Mouse (Mus musculus): ENCODE results near the gene Agt.

Agt gene

GRCm38 (mm10) chr8:124569593-124569992 is at the start of gene Agt:
Gene Agt (minus strand): TSS chr8:124569706.
- in situ Hi-C loops (cut with MboI; ENCODE audit: low pct_unique_long_range_greater_than_20kb in 1 of 2, low sequenced_read_pairs in 2 of 2, unreplicated experiment in 1 of 2), result no loop called here

DNA sequence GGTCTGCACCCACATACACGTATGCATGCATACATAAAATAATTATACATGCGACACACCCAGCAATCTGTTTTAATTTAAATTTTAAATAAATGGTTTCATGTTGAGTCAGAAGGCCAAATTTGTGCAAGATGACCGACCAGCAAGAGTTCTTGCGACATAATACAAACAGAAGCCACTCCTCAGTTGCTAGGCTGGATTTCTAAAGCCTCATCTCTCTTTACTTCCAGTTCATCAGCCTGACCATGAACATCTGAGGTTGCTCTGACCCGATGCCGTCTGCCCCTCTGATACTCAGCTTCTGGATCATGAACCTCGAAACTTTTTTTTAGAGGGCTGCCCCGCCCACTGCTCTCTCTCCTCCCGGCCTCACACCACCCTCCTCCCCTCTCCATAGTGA is 48.7 kb upstream of the Agt start:
- in situ Hi-C loops (cut with MboI; ENCODE audit: low pct_unique_long_range_greater_than_20kb in 1 of 2, low sequenced_read_pairs in 2 of 2, unreplicated experiment in 1 of 2), result no loop called here

GRCm38 (mm10) chr8:124617266-124617869 is 47.9 kb upstream of the Agt start:
- in situ Hi-C loops (cut with MboI; ENCODE audit: low pct_unique_long_range_greater_than_20kb in 1 of 2, low sequenced_read_pairs in 2 of 2, unreplicated experiment in 1 of 2), result no loop called here

DNA sequence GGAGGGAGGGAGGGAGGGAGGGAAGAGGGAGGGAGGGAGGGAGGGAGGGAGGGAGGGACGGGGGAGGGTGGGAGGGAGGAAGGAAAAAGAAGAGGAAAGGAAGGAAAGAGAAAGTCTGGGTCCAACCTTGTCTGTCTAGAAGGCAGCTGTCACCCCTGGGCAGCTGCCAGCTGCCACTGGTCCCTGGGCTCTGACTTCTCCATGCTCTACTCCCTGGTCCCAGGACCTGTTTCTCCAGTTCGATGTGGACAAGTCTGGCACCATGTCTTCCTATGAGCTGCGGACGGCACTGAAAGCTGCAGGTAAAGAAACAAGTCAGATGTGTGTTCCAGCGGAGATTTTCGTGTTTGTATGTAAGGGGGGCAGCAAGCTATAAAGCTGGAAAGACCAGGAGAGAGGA is 44.8 kb upstream of the Agt start:
- in situ Hi-C loops (cut with MboI; ENCODE audit: low pct_unique_long_range_greater_than_20kb in 1 of 2, low sequenced_read_pairs in 2 of 2, unreplicated experiment in 1 of 2), result no loop called here

GRCm38 (mm10) chr8:124608972-124609353 is 39.5 kb upstream of the Agt start:
- in situ Hi-C loops (cut with MboI; ENCODE audit: low pct_unique_long_range_greater_than_20kb in 1 of 2, low sequenced_read_pairs in 2 of 2, unreplicated experiment in 1 of 2), result no loop called here

- in situ Hi-C loops (cut with MboI; ENCODE audit: low pct_unique_long_range_greater_than_20kb in 1 of 2, low sequenced_read_pairs in 2 of 2, unreplicated experiment in 1 of 2), result no loop called here
Measured at GRCm38 (mm10) chr8:124608239-124608971, 38.9 kb upstream of the Agt start.

DNA sequence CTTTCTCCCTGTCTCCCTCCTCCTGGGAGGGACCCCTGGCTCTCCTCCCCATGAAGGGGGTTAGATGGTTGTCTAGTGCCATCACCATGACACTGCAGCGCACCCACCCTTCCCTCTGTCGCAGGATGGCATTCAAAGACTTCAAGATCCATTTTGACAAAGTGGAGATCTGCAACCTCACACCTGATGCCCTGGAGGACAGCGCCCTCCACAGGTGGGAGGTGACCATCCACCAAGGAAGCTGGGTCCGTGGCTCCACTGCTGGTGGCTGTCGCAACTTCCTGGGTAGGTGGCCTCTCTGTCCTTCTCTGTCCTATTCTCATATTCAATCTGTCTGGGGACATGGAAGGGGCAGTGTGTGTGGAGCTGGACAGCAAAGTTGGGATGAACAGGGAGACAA is 34.6 kb upstream of the Agt start:
- in situ Hi-C loops (cut with MboI; ENCODE audit: low pct_unique_long_range_greater_than_20kb in 1 of 2, low sequenced_read_pairs in 2 of 2, unreplicated experiment in 1 of 2), result no loop called here

GRCm38 (mm10) chr8:124589393-124589792 is 19.9 kb upstream of the Agt start:
- in situ Hi-C loops (cut with MboI; ENCODE audit: low pct_unique_long_range_greater_than_20kb in 1 of 2, low sequenced_read_pairs in 2 of 2, unreplicated experiment in 1 of 2), result no loop called here

DNA sequence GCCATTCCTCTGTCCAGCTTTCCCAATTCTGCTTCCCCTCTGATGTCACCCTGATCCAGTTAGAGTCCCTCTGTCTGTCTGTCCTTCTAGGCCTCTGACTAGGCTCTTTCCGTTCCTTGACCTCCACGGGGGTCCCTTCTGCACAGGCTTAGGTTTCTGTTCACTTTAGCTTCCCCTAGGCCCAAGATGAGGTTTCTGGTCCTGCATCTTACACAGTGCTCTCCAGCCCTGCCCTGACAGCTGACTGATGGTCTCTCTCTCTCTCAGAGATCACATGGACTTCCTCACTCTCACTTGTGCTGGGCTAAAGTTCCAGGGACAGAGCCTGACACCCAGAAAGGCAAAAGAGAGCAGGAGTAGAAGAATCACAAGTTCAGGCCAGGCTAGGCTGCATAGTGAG is 17.1 kb upstream of the Agt start:
- in situ Hi-C loops (cut with MboI; ENCODE audit: low pct_unique_long_range_greater_than_20kb in 1 of 2, low sequenced_read_pairs in 2 of 2, unreplicated experiment in 1 of 2), result no loop called here

DNA sequence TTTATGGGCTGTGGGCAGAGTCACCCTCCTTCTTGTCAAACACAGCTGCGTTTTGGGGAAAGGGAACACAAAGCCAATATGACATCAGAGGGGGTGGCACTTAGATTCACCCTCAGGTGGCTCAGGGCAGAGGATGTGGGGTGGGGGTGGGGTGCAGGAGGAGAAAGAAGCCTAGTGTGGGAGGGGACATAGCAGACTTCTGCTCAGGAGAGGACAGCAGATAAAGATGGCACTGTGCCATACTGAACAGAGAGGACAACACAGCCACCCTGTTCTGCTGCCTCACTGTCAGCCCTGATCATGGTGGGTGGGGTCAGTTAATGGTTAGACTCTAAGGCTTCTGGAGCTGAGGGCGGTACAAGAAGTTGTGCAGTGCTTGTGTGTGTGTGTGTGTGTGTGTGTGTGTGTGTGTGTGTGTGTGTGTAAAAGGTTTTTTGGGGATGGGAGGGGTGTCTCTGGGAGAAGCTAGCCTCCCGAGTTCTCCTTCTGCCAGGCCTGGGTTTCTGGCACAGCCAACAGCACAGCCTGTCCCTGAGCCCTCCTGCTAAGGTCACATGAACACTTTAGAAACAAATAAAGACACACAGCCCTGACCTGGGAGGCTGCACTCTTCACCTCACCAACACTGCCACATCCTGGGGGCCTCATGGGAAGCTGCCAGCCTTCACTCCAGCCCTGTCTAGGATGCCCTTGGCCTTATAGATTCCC is 16.4 kb upstream of the Agt start:
- in situ Hi-C loops (cut with MboI; ENCODE audit: low pct_unique_long_range_greater_than_20kb in 1 of 2, low sequenced_read_pairs in 2 of 2, unreplicated experiment in 1 of 2), result no loop called here

DNA sequence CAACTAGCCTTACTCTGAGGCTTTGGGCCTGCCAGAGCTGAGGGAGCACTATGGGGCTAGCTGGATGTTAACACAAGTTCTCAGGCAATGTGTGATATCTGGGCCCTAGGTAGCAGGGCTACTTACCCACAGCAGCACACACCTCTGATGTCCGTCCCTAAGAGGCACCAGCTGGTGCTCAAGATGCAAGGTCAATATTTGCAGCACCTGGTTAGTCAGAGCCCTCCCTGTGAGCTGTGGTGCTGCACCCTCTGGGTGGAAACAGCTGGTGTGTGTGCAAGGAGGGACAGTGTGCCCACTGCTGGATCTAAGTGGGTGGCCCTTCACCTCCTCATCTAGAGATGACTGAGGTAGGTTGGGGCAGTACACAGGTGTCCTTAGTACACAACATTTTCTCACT is 7.2 kb upstream of the Agt start:
- in situ Hi-C loops (cut with MboI; ENCODE audit: low pct_unique_long_range_greater_than_20kb in 1 of 2, low sequenced_read_pairs in 2 of 2, unreplicated experiment in 1 of 2), result loop anchor here in 1 of 2 experiments (10.0 kb wide), 1 partner anchor 172 kb away; no protein-coding TSS in a partner anchor

GRCm38 (mm10) chr8:124575811-124576210 is 6.3 kb upstream of the Agt start, which contains the start of gene Capn9:
Gene Capn9 (plus strand): TSS chr8:124576111.
- in situ Hi-C loops (cut with MboI; ENCODE audit: low pct_unique_long_range_greater_than_20kb in 1 of 2, low sequenced_read_pairs in 2 of 2, unreplicated experiment in 1 of 2), result loop anchor here in 1 of 2 experiments (10.0 kb wide), 1 partner anchor 171 kb away; no protein-coding TSS in a partner anchor

DNA sequence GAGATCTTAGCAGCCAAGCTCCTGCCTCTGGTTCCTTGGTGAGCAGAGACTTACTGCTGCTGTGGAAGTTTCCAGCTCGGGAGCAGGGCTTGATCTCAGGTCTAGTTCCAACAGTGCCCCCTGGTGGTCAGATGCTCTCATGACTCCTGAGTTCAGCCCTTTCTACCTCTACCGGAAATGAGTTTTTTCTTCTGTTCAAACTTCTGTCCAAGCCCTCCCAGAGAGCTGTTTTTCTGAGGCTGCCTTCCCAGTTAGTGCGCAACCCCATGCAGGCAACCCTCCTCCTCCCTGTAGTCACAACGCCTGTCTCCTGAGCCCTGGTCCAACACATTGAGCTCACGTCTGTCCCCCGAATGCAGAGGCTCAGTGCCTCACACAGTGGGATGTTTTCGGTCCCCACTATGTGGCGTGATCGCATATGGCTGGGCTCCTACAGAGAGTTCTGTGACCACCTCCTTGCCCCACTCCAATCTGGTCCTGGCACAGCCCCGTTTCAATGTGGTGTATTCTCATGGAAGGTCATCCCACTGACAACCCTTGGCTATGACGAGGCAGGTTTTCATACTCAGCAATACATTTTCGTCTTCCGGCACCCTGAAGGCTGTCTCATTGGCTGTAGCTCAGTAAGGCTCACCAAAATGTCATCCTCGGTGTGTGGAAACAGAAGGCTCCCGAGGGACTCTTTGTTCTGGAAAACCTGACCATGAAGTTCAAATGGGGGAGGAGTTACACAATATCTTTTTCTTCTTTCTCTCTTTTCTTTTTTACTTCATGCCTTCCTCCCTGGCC is 4.2 kb upstream of the Agt start:
- in situ Hi-C loops (cut with MboI; ENCODE audit: low pct_unique_long_range_greater_than_20kb in 1 of 2, low sequenced_read_pairs in 2 of 2, unreplicated experiment in 1 of 2), result loop anchor here in 1 of 2 experiments (10.0 kb wide), 1 partner anchor 169 kb away; no protein-coding TSS in a partner anchor

DNA sequence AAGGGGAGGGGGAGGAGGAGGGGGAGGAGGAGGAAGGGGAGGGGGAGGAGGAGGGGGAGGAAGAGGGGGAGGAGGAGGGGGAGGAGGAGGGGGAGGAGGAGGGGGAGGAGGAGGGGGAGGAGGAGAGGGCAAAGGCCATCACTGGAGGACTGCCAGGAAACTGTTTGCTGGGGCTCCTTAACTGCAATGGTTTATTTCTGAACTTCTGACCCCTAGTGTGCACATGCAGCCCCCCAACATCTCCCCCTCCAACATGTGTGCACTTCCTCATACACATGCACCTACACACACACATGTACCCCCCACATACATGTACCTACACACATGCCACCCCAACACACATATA is 2.9 kb upstream of the Agt start:
- in situ Hi-C loops (cut with MboI; ENCODE audit: low pct_unique_long_range_greater_than_20kb in 1 of 2, low sequenced_read_pairs in 2 of 2, unreplicated experiment in 1 of 2), result loop anchor here in 1 of 2 experiments (10.0 kb wide), 1 partner anchor 168 kb away; no protein-coding TSS in a partner anchor

DNA sequence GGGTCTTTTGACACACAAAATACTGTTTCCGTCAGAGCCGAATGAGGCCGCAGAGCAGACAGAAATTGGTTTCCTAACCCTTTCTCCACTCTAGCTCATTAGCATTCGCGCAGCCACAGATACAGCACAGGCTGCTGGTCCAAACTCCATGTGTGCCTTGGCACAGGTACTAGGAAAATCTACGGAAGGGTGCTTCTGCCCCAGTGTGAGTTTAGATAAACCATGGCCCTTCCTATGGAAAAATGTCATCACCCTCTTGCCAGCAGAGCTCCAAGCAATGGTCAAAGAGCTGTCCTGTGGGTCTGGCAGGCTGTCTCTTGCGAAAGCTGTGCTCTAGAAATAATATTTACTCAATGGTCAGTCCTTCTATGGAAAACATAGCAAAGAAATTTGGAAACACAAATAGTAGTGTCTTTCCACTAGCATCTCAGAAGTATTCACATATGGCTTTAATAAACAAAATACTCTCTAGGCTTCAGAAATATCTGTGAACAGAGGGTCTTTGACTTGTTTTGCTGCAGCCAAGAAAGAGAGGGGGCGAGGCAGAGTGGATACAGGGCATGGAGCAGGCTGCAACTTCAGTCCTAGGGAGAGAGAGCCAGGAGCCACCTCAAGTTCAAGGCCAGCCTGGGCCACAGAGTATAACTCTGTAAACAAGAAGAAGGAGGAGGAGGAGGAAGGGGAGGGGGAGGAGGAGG is 2.4 kb upstream of the Agt start:
- in situ Hi-C loops (cut with MboI; ENCODE audit: low pct_unique_long_range_greater_than_20kb in 1 of 2, low sequenced_read_pairs in 2 of 2, unreplicated experiment in 1 of 2), result loop anchor here in 1 of 2 experiments (10.0 kb wide), 1 partner anchor 167 kb away; no protein-coding TSS in a partner anchor

DNA sequence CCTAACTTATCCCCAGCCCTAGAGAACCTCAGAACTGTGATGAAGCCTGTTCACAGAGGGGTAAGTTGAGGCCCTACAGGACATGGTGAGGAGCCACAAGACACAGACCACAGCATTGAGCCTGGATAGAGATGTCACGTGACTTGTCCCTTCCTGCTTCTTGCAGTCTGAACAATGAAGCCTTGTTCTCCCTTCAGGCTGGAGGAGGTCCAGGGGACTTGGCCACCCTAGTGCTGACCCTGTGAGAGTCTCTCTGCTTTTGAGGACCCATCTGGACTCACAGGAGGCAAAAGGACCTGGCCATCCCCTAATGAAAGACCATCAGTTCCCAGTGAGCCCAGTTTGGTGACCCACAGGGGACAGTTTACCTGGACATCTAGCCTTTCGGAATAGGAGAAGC is 406 bp downstream of the Agt start:
- in situ Hi-C loops (cut with MboI; ENCODE audit: low pct_unique_long_range_greater_than_20kb in 1 of 2, low sequenced_read_pairs in 2 of 2, unreplicated experiment in 1 of 2), result no loop called here

DNA sequence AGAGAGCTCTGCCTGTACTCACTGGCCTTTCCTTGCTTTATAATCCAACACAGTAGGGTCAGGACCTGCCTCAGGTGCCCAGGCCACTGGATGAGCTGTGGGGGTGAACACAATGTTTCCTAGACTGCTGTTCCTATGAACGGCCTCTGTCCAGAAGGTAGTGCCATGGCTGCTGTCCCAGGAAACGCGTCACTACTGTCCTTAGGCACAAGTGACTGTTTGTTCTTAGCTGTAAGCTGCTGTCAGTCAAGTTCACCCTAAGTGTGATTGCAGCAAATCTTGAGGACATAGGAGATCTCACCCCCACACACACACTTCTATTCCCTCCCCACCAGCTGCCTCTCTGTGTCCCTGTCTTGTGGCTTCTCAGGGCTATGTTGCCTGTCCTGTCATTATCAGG is 1.9 kb downstream of the Agt start:
- in situ Hi-C loops (cut with MboI; ENCODE audit: low pct_unique_long_range_greater_than_20kb in 1 of 2, low sequenced_read_pairs in 2 of 2, unreplicated experiment in 1 of 2), result no loop called here

- in situ Hi-C loops (cut with MboI; ENCODE audit: low pct_unique_long_range_greater_than_20kb in 1 of 2, low sequenced_read_pairs in 2 of 2, unreplicated experiment in 1 of 2), result no loop called here
Measured at GRCm38 (mm10) chr8:124567126-124567525, 2.4 kb downstream of the Agt start.
